Comparison of ENCODE assay signal across 28 mouse cellular contexts in the genomic region with DNA sequence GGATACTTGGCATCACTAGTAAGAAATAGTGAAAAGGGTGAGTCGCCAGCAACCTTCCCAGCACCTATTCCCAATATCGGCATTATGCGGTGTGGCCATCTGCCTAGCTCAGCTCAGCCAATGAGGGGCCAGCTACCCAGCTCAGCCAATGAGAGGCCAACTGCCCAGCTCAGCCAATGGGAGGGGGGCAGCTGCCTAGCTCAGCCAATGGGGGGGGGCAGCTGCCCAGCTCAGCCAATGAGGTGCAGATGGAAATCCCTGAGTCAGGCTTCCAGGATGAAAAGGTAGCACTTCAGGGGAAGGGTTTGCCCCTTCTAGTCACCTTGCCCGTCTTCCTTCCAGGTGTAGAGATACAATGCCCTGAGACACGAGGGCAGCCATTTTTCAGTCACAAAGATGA.
"Had no signal": no experiment of that assay in that cellular context is flagged by ENCODE, and none has a peak within 500 bp of the region (broad histone marks: within the 10 kb centered on the region; RNA-seq: fewer than 3 reads in every experiment).

No protein-coding gene starts in this region.

- H3K4me3 ChIP-seq: embryonic facial prominence, embryonic 10.5 days; embryonic facial prominence, embryonic 12.5 days; embryonic facial prominence, embryonic 13.5 days; embryonic facial prominence, embryonic 15.5 days; erythroblast, embryonic 14.5 days; forebrain, embryonic 10.5 days; forebrain, embryonic 12.5 days; forebrain, embryonic 13.5 days; forebrain, embryonic 15.5 days; gastrocnemius, adult 2 months; heart, adult 2 months had no signal

- H3K4me1 ChIP-seq: embryonic facial prominence, embryonic 10.5 days; embryonic facial prominence, embryonic 12.5 days; embryonic facial prominence, embryonic 13.5 days; embryonic facial prominence, embryonic 15.5 days; forebrain, embryonic 15.5 days had no signal

- DNase-seq: cerebellum, adult 8-10 months; cerebellum, adult 9-10 months; cerebellum, adult 9-11 months; cerebellum, postnatal 10 days; cerebellum, postnatal 14 days; cerebellum, postnatal 25 days; cerebellum, postnatal 36 days; embryo, embryonic 11 days; forebrain, postnatal 0 days; gastrocnemius, adult 2 months; gastrocnemius, postnatal 10 days; gastrocnemius, postnatal 14 days; gastrocnemius, postnatal 25 days; gastrocnemius, postnatal 36 days; heart, adult 11 months; heart, adult 18-20 months; heart, adult 2 months had no signal

- H3K27ac ChIP-seq: embryonic facial prominence, embryonic 10.5 days; embryonic facial prominence, embryonic 12.5 days; embryonic facial prominence, embryonic 13.5 days; embryonic facial prominence, embryonic 15.5 days; forebrain, embryonic 10.5 days; forebrain, embryonic 12.5 days; forebrain, embryonic 13.5 days; forebrain, embryonic 15.5 days; gastrocnemius, adult 2 months; heart, adult 2 months had no signal

- H3K4me2 ChIP-seq: embryonic facial prominence, embryonic 12.5 days; embryonic facial prominence, embryonic 13.5 days; embryonic facial prominence, embryonic 15.5 days; forebrain, embryonic 12.5 days; forebrain, embryonic 13.5 days; forebrain, embryonic 15.5 days had no signal

- H3K9ac ChIP-seq: embryonic facial prominence, embryonic 12.5 days; embryonic facial prominence, embryonic 13.5 days; embryonic facial prominence, embryonic 15.5 days; forebrain, embryonic 12.5 days; forebrain, embryonic 13.5 days; forebrain, embryonic 15.5 days; forebrain, postnatal 0 days had no signal

- H3K36me3 ChIP-seq: embryonic facial prominence, embryonic 10.5 days; embryonic facial prominence, embryonic 12.5 days; embryonic facial prominence, embryonic 13.5 days; embryonic facial prominence, embryonic 15.5 days; forebrain, embryonic 10.5 days; forebrain, embryonic 12.5 days; forebrain, embryonic 15.5 days had no signal

- H3K9me3 ChIP-seq: embryonic facial prominence, embryonic 12.5 days; embryonic facial prominence, embryonic 13.5 days; embryonic facial prominence, embryonic 15.5 days; forebrain, embryonic 10.5 days; forebrain, embryonic 15.5 days had no signal

- ATAC-seq: forebrain, embryonic 13.5 days; forebrain, embryonic 14.5 days; forebrain, embryonic 15.5 days; forebrain, embryonic 16.5 days; forebrain, postnatal 0 days had no signal

- H3K27me3 ChIP-seq: embryonic facial prominence, embryonic 12.5 days; embryonic facial prominence, embryonic 13.5 days; embryonic facial prominence, embryonic 15.5 days; forebrain, embryonic 12.5 days; forebrain, embryonic 13.5 days; forebrain, embryonic 15.5 days had no signal
